Mouse (Mus musculus): ENCODE results near the gene Sgsm1. TPM values are rescaled to one million over a fixed set of nuclear protein-coding genes. Genes with fewer than 3 reads are reported as not detected.

The Sgsm1 gene
- total RNA-seq, 2 experiments from 2014 or later, result 175 to 185 TPM

GRCm38 (mm10) chr5:113195451-113195850 is 115.1 kb downstream of the Sgsm1 start:
- intact Hi-C loops (cut with DNase I), result no loop called here
- Histone ChIP-seq H3K27ac (peak overlapping the region; percentile 75; the same call in 1 of the 2 replicates), H3K4me3 (no peak overlapping the region)
- TF ChIP-seq CTCF (IDR thresholded peaks at IDR 0.05), result no peak
- DNase-seq (ENCODE audit: extremely low spot score in 1 of 2, low spot score in 2 of 2), result no peak

- peak in 1 of 2 experiments; percentile 46 for DNase-seq (ENCODE audit: extremely low spot score in 1 of 2, low spot score in 2 of 2)
- Histone ChIP-seq H3K27ac (peak overlapping the region; percentile 83), H3K4me3 (peak overlapping the region; percentile 47)
- no peak for TF ChIP-seq CTCF (IDR thresholded peaks at IDR 0.05)
- intact Hi-C loops (cut with DNase I), result no loop called here
These were observed 116.8 kb downstream of the Sgsm1 start for GRCm38 (mm10) chr5:113193762-113194161.

Small RNA genes lying within 50 kb of the gene (microRNA-seq; reads per million reads assigned to microRNA genes)
- gene Mir7229, result 0 reads per million in 2 experiments
- gene Mir7230, result 0 reads per million in 2 experiments

Other genes with a start within 250 kb of the Sgsm1 start
- not detected for gene Crybb2, start 240.7 kb downstream of the Sgsm1 start, total RNA-seq (2021)
- gene Crybb3, start 229.2 kb downstream of the Sgsm1 start, total RNA-seq (2021), result 1 to 10 TPM; 1.3 to 1.7 TPM
- gene 2900026A02Rik, start 89.5 kb downstream of the Sgsm1 start, total RNA-seq (2021), result 10 to 100 TPM; 39.6 to 45.1 TPM
- not detected for gene Tmem211, start 83.9 kb downstream of the Sgsm1 start, total RNA-seq (2021)
- gene Aym1, start 46.5 kb upstream of the Sgsm1 start, total RNA-seq (2021), result not detected
- gene Wscd2, start 179.5 kb upstream of the Sgsm1 start, total RNA-seq (2021), result 10 to 100 TPM; 54.5 to 65.7 TPM

Measured in left cerebral cortex, adult 2 months (tissue).